Mouse (Mus musculus) kidney, adult 8-10 months (tissue): ENCODE data around the gene Csnk2a2.

Source experiments
- DNase-seq, 2 experiments: peaks; one replicate each; pipeline ENCODE4 v3.0.0; 2022

Gene Csnk2a2

DNA sequence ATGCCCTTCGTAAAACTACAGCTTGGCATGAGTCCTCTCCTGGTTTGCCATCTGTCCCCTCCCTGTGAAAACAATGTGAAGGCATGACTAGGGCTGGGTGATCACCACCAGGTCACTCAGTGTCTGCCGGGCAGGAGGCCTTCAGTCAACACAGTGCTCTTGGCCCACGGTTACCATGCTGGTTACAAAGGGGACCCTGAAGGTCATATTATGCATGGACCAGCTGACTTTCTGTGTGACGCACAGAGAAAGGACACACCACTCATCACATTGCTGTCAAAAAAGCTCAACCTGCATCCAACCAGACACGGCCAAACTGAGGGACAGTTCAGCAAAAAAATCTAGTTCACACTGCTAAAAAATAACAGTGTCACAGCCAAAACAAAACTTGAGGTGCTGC lies at the start of gene Csnk2a2:
Gene Csnk2a2, minus strand, starts transcription at position 34 of the 400 bp plus-strand sequence.
- DNase-seq, result no peak

DNA sequence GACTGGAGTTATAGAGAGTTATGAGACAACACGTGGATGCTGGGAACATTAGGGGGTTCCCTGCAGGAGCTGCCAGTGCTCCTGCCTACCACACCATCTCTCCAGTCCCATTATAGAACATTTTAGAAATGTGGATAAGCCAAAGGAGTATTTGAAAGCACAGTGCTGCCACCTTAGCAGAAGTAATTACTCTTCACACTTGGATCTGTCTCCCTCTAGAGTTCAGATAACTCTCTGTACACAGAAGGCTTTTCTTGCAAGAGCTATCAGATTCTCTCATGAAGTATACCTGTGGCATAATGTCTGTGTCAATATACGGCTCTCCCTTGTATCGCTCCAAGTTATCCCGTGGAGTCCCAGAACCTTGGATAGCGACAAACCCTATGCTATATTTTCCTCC lies 49.6 kb upstream of the Csnk2a2 start:
- no peak for DNase-seq

DNA sequence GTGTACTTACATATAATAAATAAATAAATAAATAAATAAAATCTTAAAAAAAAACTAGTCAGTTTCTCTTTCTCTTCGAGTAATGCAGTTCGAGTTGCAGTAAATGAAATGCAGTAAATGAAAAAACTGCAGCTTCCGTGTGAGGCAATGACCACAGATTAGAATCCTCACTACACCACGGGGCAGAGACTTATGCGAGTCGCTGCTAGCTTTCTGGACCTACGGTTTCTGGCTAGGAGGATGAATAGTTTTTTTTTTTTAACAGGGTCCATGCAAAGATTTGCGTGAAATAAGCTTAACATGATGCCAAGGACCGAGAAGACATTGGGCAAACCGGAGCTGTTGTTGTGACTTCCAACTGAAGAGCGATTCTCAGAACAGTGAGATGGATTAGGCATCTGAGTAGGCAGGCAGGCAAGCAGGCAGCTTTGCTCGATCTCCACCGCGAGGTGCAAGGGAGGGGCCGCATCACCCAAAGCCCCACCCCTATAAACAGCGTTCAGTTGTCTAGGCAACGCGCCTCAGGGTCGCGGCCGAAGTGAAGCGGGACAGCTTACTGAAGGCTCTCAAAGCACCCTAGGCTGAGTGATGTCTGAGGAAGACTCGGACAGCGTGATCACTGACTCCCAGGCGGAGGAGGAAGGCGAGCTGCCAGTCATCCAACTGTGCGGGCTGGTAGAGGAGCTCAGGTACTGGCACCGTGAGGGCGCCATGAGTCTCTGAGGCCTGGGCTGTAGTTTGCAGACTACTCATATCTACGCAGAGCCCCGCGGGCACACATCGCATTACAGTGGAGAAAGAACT lies 43.9 kb upstream of the Csnk2a2 start, which contains the start of gene Ccdc113:
Gene Ccdc113, plus strand, starts transcription at position 502 of the 804 bp plus-strand sequence.
- no peak for DNase-seq

DNA sequence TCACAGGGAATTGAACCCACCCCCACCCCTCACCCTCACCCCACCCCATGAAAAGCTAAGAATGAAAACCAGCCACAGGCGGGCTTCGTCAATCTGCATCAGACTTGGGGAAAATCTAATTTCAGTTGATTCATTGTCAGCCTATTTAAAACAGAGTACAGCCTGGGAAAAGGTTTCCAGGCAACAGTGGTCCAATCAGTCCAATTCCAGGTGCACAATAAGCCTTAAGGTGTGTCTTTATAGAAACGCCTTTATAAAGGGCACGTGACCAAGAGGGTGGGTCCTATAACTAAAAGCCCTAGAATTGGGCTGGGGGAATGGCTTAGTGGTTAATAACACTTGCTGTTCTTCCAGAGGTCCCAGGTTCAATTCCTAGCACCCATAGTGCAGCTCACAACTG lies 42.4 kb upstream of the Csnk2a2 start:
- DNase-seq, result no peak

DNA sequence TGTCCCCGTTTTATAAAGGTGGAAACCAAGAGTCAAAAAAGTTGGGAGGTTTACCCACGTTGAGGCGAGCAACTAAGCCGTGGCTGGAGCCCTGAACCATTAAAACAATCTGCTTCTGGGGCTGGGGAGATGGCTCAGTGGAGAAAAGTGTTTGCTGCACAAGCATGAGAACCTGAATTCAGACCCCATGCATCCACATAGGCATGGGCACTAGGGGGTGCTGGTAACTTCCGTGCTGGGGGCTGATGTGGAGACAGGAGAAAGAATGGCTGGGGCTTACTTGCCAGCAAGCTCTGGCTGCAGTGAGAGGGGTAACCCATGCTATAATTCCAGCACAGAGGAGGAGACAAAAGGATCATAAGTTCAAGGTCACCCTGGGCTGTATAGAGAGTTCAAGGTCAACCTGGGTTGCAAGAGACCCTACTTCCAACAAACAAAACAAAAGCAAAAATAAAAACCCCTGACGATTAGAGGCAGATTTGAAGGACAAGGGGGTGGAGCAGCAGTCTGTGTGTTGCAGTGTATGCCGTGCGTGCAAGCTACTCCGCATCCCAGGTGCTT lies 39.0 kb upstream of the Csnk2a2 start:
- no peak for DNase-seq

DNA sequence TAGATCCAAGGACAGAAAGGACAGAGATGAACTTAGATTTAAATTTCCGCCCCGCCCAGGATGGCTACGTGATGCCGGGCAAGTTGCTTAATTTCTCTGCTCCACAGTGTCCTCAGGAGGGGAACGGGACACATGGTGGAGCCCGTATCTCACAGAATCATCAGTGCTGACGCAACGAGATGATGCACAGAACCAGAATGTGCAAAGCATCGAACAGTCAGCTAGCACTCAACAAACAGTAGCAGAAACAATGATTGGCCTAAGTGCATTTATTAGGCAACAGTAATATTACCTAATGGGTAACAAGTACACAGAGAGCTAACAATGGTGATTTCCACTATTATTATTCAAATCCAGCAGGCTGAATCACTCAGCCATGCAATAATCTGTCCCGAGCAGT lies 38.4 kb upstream of the Csnk2a2 start:
- no peak for DNase-seq

DNA sequence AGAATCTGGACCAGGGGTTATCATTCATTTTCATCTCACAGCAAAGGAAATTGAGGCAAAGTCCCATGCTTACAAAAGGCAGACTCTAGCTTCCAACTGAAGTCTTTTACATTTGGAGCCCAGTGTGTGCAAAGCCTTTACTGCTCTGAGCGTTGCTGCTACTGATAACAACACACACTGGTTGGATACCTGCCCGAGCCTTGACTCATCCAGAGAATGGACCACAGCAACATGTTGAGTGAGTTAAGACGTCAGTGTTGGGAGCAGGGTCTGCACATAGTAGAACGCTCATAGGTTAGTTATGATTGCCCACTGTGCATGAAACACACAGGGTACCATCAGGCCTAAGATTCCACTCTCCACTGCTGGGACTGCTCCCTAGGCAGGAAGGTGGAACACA lies 34.2 kb upstream of the Csnk2a2 start:
- DNase-seq, result no peak

DNA sequence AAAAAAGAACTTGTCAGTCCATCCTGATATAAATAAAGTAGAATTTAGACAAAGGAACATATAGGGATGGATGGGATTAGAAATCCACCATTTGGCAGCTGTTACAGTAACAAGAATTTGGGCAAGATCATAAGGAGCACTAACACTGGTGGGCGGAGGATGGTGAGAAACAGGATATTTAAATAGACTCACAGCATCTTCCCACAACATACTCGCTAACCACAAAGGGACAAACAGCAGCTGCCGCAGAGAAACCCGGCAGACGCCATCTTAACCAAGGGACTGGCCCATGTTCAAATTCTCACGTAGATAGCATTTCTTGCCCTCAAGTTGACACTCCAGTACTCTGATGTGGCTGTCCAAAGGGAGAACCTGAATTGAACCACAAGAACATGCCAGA lies 27.1 kb upstream of the Csnk2a2 start:
- no peak for DNase-seq

DNA sequence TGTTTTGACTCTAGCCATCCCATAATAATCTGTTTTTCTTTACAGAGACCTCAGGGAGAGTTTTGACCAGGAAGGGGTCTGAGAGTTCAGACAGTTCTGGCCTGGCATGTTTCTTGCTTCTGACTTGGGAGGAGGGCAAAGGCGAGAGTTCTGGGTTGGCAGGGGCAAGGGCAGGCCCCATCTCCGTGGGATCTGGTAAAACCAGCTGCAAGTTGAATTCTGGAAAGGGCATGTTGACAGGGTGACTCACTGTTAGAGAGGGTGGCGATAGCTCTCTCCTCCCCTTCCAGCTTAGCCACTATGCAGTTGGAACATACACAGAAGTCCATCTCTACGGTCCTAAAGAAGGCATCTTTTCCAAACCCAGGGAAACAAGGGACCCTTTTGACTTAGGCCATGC lies 23.4 kb upstream of the Csnk2a2 start:
- no peak for DNase-seq

DNA sequence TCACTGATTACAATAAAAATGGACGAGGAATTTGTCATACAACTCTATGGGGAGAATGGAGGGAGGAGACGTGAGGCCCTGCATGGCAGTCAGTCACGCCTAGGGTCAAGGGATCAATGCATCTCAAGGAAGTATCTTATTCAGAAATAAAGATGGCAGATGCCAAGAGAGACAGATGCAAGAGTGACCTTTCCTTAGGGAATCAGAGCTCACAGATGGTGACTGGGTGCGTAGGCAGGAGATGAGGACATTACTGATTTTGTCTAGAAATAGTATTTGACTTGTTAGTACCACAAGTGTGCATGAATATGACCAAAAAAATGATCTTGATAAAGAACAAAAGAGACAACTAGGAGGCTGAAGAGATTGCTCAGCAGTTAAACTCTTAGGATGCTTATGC lies 22.4 kb upstream of the Csnk2a2 start:
- DNase-seq, result no peak

DNA sequence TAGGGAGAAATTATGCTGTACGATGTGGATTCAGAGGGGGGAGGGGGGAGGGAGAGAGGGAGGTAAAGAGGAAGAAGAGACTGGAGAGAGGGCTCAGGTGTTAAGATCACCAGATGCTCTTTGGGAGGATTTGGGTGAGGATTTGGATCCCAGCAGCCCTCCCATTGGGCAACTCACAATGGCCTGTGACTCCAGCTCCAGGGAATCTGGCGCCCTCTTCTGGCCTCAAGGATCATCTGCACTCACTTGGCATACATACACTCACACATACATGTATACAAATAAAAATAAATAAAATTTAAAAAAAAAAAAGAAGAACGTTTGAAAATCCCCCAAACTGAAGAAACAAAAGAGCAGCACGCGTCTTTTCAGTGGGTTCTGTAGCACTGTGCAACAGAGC lies 16.4 kb upstream of the Csnk2a2 start:
- no peak for DNase-seq

DNA sequence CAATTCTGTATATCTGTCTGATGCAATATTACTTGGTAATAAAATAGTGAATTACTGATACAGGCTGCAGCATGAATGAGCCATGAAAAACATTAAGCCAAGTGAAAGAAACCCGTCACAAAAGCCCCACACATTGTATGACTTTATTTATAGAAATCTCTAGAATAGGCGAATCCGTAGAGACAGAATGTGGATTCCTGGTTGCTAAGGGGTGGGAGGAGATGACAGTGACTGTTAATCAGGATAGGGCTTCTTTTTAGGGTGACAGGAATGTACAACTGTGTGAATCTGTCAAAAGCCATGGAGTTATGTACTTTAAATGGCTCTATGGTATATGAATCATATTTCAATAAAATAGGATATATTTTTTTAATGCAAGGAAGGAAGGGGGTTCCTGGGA lies 15.8 kb upstream of the Csnk2a2 start:
- DNase-seq, result no peak

DNA sequence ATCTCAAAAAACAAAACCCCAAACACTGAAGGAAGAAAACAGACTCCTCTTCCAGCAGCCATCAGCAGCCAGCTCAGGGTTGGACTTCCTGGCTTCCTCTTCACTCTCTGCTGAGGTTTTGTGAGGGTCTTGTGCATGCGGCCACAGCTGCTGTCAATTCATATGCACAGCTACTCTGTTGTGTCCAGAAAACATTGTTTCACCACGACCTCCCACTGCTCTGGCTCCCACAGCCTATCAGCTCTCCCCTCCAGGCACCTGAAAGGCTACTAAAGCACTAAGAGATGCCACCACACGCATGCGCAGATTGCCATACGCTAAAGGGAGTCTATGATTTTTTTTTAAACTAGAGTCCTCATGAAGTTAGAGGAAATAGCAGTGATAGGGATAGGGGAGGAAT lies 15.0 kb upstream of the Csnk2a2 start:
- no peak for DNase-seq

DNA sequence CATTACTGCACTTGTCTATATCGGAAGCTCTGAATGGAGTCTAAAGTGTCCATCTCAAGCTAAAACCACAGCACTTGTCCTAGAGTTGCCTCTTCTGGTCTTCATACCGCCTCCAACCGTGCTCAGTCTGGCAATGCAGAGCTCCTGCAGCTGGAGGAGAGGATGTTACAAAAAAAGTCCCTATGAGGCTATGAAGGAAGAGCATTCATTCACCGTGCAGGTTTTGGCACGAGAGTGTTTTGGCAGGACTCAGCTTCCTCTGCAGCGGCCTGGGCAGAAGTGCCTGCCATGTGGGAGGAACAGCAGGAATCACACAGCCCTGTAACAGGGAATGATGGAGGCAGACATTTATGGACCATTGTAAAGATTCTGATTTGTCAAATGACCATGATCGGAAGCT lies 12.6 kb upstream of the Csnk2a2 start:
- DNase-seq, result no peak

DNA sequence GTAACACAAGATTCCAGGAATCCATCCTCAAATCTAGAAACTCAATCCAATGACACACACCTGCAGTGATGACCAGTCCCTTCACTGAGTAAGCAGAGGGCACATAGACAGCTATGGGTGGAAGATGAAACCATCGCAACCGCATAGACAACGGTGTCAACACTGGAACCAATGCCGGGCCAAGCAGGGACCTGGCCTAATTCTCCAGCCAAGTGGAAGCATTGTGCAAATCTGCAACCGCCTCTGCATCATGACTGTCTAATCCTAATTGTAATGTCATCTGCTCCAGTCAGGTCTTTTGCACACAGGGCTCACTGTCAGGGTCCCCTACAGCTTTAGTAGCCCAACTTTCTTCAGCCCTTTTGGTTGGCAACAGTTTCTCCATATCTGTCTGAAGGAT lies 10.6 kb upstream of the Csnk2a2 start:
- DNase-seq, result no peak

DNA sequence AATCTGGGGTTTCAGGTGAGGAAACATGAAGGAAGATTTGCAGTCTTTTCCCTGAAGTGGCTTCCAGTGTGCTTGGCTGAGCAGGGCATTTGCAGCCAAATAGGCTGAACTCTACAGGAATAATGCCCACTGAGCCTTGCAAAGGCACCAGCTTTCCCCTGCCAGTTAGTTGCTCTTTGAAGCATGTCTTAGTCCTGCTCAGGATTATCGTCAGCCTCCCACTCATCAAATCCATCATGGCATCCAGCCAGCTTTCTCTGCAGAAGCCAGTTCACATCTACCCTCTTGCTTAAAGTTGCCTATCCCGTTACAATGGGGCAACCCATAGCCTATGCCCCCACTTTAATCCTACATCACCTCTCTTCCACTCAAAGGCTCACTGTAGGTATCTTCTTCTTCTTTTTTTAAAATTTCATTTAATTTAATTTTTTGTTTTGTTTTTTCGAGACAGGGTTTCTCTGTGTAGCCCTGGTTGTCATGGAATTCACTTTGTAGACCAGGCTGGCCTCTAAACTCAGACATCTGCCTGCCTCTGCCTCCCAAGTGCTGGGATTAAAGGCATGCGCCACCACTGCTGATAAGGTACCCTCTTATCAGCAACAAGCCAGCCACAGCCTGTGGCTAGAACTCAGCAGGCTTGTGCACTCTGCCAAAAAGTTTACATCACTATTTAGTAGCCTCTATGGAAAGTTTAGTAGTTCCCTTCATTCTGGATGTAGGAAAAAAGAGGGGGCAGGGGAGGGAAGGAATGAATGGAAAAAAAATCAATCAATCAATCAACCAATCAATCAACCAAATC lies 9.6 kb upstream of the Csnk2a2 start:
- DNase-seq, result no peak

DNA sequence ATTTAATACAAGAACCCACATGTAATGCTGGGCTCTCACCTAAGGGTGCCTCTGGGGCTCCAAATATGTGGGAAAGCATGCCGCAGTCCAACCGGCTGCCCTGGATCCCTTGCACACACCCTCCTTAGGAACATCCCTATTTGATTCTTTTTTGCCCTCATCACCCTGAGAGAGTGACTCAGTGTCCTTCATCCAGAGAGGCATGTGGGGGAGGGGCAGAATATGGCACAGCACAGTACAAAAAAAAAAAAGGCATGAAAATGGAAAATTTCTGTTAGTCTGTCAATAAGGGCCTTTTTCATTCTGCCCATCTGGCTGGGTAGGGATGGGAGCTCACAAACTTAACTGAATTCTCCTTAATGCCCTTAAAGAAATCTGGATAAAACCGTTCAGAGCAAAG lies 8.0 kb upstream of the Csnk2a2 start:
- DNase-seq, result no peak

DNA sequence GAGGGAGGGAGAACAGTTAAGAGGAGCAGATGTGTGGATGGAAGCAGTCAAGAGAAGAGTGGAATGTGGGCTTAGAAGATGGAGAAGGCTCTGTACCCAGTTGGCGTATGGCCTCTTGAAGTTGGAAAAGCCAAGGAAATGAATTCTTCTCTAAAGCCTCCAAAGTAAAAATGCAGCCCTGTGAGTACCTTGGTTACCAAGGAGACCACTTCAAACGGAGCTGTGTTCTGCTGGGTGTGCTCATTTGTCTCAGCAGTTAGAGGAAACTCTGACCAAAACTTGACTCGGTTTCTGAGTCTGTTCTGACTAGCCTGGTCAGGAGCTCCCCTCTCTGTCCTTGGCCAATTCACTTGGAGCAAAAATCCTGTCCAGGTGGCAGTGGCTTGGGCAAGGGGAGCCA lies 6.6 kb upstream of the Csnk2a2 start:
- no peak for DNase-seq

DNA sequence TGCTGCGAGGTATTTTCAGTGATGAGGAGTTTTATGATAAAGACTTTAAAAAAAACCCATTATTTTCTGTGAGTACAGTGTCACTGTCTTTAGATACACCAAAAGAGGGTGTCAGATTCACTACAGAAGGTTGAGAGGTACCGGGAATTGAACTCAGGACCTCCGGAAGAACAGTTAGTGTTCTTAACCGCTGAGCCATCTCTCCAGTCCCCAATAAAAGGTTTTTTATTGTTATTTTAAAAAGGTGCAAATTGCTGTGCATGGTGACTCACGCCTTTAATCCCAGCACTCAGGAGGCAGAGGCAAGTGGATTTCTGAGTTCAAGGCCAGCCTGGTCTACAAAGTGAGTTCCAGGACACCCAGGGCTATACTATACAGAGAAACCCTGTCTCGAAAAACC lies 5.6 kb upstream of the Csnk2a2 start:
- DNase-seq, result no peak

DNA sequence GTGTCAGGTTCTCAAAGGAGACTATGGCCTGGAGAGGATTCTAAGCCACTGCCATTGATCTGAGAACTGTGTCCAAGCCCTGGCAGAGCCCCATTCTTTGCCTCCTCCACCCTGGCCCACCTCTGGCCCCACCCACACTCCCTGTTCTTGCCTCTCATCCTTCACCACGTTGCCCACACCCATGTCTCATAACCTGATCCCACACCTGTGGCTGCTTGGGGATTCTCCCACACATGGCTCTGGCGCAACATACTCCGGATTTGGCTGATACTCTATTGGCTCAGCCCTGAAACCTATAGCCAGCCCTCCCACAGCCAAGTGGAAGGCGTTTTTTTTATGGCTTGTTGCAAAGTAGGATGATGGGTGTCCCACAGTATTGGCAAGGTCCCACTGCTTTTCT lies 2.2 kb upstream of the Csnk2a2 start:
- no peak for DNase-seq

DNA sequence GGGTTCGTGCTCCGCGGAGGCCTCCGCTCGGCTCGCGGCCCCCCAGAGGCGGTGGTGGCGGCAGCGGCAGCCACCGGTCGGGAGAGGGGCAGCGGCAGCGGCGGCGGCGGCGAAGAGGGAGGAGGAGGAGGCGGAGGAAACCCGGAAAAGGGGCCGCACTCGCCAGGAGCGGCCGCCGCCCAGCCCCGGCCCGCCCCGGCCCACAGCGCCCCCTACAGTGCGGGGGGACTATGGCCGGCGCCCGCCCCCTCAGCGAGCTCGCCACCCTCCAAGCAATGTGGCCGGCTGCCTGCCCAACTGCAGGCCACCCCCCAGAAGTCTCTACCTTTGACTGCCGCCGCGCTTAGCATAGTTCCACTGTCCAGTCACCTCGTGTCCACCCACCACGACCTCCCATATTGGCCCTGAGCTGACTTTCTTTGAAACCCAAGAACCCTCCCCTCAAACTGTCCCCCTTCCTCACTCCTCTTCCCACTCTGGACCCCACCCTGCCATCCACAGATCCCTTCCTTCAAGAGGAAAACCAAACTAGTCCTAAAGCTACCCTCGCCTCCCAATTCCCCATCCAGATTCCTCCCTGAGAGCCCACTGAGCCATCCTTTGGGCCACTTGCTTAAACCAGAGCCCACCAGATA lies 1.0 kb downstream of the Csnk2a2 start:
- DNase-seq, result peak; percentile 64 to 73

DNA sequence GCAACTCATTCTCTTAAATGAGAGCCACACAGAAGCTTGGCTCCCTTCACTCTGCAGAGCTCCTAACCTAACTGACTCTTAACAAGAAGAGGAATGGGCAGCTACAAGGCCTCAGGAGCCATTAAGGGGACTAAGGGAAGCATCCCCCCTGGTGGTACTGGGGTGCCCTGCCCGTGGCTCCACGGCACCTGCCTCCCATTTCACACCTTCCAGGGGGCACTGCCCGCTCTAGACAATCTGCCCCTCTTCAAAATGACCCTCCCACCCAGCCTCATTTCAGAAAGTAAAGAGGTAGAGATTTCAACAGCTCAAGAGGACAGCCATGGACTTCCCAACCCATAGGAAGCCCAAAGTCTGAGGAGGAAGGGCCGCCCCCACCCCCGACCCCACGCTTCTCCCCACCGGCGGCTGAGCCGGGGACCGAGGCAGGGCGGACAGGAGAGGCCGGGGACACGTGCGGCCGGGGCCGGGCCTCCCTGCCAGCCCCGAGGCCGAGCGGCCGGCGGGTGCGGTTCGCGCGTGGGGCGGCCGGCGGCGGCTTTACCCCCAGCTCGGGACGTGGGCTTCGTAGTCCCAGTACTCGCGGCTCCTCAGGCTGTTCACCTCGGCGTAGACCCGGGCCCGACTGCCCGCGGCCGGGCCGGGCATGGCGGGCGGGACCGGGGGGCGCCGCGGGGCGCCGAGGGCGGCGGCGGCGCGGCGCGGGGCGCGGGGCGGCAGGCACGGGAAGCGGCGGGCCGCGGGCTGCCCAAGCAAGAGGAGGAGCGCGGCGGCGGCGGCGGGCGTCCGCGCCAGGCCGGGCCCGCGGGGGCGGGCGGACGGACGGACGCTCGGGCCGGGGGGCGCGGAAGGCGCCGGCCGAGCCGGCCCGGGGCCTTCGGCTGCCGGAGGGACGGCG lies 1.8 kb downstream of the Csnk2a2 start:
- DNase-seq, result no peak
